Mouse (Mus musculus): ENCODE measurements at regions not wholly inside any gene's neighbourhood (a gene's known extent, or its start where the extent isn't known, plus 50 kb on each side); places are given as distances from the start of the nearest gene placed in this dataset.

GRCm38 (mm10) chr8:41823041-41823440 lies 406.2 kb upstream of the Frg1 start:
- 61% methylated on average over 8 of the region's 8 CpGs for WGBS
- Histone ChIP-seq H3K9ac (no peak overlapping the region), H3K36me3 (no peaks in the 10 kb centered on the region), H3K9me3 (no peaks in the 10 kb centered on the region), H3K4me1 (peaks cover 9% of the 10 kb centered on the region; the same call in 1 of the 2 replicates), H3K4me2 (no peak overlapping the region), H3K27ac (no peak overlapping the region), H3K4me3 (no peak overlapping the region), H3K27me3 (no peaks in the 10 kb centered on the region)
- no peak for ATAC-seq (ENCODE audit: insufficient number of reproducible peaks, insufficient read depth, low FRiP score, low TSS enrichment, low read depth)

GRCm38 (mm10) chr8:41821676-41822075 lies 404.8 kb upstream of the Frg1 start:
- H3K4me1 ChIP-seq, result peaks cover 6% of the 10 kb centered on the region; the same call in 1 of the 2 replicates
- no peak for ATAC-seq (ENCODE audit: insufficient number of reproducible peaks, insufficient read depth, low FRiP score, low TSS enrichment, low read depth)
- H3K9me3 ChIP-seq, result no peaks in the 10 kb centered on the region
- no peak overlapping the region for H3K4me2 ChIP-seq
- 83% methylated on average over 5 of the region's 5 CpGs for WGBS
- no peaks in the 10 kb centered on the region for H3K27me3 ChIP-seq
- no peak overlapping the region for H3K9ac ChIP-seq
- no peak overlapping the region for H3K4me3 ChIP-seq
- no peak overlapping the region for H3K27ac ChIP-seq
- H3K36me3 ChIP-seq, result no peaks in the 10 kb centered on the region

GRCm38 (mm10) chr8:41820605-41821395 lies 403.9 kb upstream of the Frg1 start:
- Histone ChIP-seq H3K4me2 (no peak overlapping the region), H3K9ac (no peak overlapping the region), H3K27ac (no peak overlapping the region), H3K4me1 (peaks cover 6% of the 10 kb centered on the region; the same call in 1 of the 2 replicates), H3K27me3 (no peaks in the 10 kb centered on the region), H3K9me3 (no peaks in the 10 kb centered on the region), H3K4me3 (no peak overlapping the region), H3K36me3 (no peaks in the 10 kb centered on the region)
- ATAC-seq (ENCODE audit: insufficient number of reproducible peaks, insufficient read depth, low FRiP score, low TSS enrichment, low read depth), result no peak
- 79% methylated on average over 4 of the region's 4 CpGs for WGBS

- no peaks in the 10 kb centered on the region for H3K9me3 ChIP-seq
- H3K27me3 ChIP-seq, result no peaks in the 10 kb centered on the region
- H3K4me3 ChIP-seq, result no peak overlapping the region
- no peaks in the 10 kb centered on the region for H3K36me3 ChIP-seq
- no peak overlapping the region for H3K4me2 ChIP-seq
- WGBS, result 31% methylated on average over 5 of the region's 5 CpGs
- H3K4me1 ChIP-seq, result peaks cover 6% of the 10 kb centered on the region; the same call in 1 of the 2 replicates
- H3K27ac ChIP-seq, result peak overlapping the region; percentile 1; the same call in 1 of the 2 replicates
- ATAC-seq (ENCODE audit: insufficient number of reproducible peaks, insufficient read depth, low FRiP score, low TSS enrichment, low read depth), result no peak
- no peak overlapping the region for H3K9ac ChIP-seq
These were observed 401.7 kb upstream of the Frg1 start for GRCm38 (mm10) chr8:41818577-41818976.

- Histone ChIP-seq H3K27ac (no peak overlapping the region), H3K4me3 (no peak overlapping the region), H3K4me2 (no peak overlapping the region), H3K9me3 (no peaks in the 10 kb centered on the region), H3K9ac (no peak overlapping the region), H3K4me1 (peaks cover 6% of the 10 kb centered on the region; the same call in 1 of the 2 replicates), H3K36me3 (no peaks in the 10 kb centered on the region), H3K27me3 (no peaks in the 10 kb centered on the region)
- WGBS, result 31% methylated on average over 1 of the region's 1 CpGs
- no peak for ATAC-seq (ENCODE audit: insufficient number of reproducible peaks, insufficient read depth, low FRiP score, low TSS enrichment, low read depth)
These were observed 401.2 kb upstream of the Frg1 start for GRCm38 (mm10) chr8:41818079-41818478.

GRCm38 (mm10) chr8:41815272-41815671 lies 398.4 kb upstream of the Frg1 start:
- WGBS, result 88% methylated on average over 3 of the region's 3 CpGs
- Histone ChIP-seq H3K9me3 (no peaks in the 10 kb centered on the region), H3K27me3 (no peaks in the 10 kb centered on the region), H3K9ac (no peak overlapping the region), H3K4me1 (peaks cover 6% of the 10 kb centered on the region; the same call in 1 of the 2 replicates), H3K36me3 (no peaks in the 10 kb centered on the region), H3K4me3 (no peak overlapping the region), H3K4me2 (no peak overlapping the region), H3K27ac (no peak overlapping the region)
- ATAC-seq (ENCODE audit: insufficient number of reproducible peaks, insufficient read depth, low FRiP score, low TSS enrichment, low read depth), result no peak

GRCm38 (mm10) chr8:41795625-41796024 lies 378.8 kb upstream of the Frg1 start:
- WGBS, result 75% methylated on average over 2 of the region's 2 CpGs
- H3K9me3 ChIP-seq, result no peaks in the 10 kb centered on the region
- H3K4me2 ChIP-seq, result no peak overlapping the region
- H3K9ac ChIP-seq, result no peak overlapping the region
- no peaks in the 10 kb centered on the region for H3K4me1 ChIP-seq
- no peaks in the 10 kb centered on the region for H3K36me3 ChIP-seq
- no peak overlapping the region for H3K27ac ChIP-seq
- no peak for ATAC-seq (ENCODE audit: insufficient number of reproducible peaks, insufficient read depth, low FRiP score, low TSS enrichment, low read depth)
- no peak overlapping the region for H3K4me3 ChIP-seq
- H3K27me3 ChIP-seq, result no peaks in the 10 kb centered on the region

- Histone ChIP-seq H3K4me2 (no peak overlapping the region), H3K27me3 (no peaks in the 10 kb centered on the region), H3K27ac (no peak overlapping the region), H3K9me3 (no peaks in the 10 kb centered on the region), H3K36me3 (no peaks in the 10 kb centered on the region), H3K4me3 (no peak overlapping the region), H3K9ac (no peak overlapping the region), H3K4me1 (no peaks in the 10 kb centered on the region)
- no peak for ATAC-seq (ENCODE audit: insufficient number of reproducible peaks, insufficient read depth, low FRiP score, low TSS enrichment, low read depth)
- 73% methylated on average over 9 of the region's 9 CpGs for WGBS
These were observed 370.3 kb upstream of the Frg1 start for GRCm38 (mm10) chr8:41786952-41787861.

- H3K9me3 ChIP-seq, result no peaks in the 10 kb centered on the region
- H3K27ac ChIP-seq, result no peak overlapping the region
- H3K4me2 ChIP-seq, result no peak overlapping the region
- no peak overlapping the region for H3K4me3 ChIP-seq
- no peaks in the 10 kb centered on the region for H3K27me3 ChIP-seq
- no peaks in the 10 kb centered on the region for H3K4me1 ChIP-seq
- no peak for ATAC-seq (ENCODE audit: insufficient number of reproducible peaks, insufficient read depth, low FRiP score, low TSS enrichment, low read depth)
- H3K36me3 ChIP-seq, result no peaks in the 10 kb centered on the region
- 68% methylated on average over 2 of the region's 2 CpGs for WGBS
- H3K9ac ChIP-seq, result no peak overlapping the region
These were observed 369.1 kb upstream of the Frg1 start for GRCm38 (mm10) chr8:41785977-41786376.

- no peak overlapping the region for H3K4me2 ChIP-seq
- H3K27me3 ChIP-seq, result no peaks in the 10 kb centered on the region
- H3K36me3 ChIP-seq, result no peaks in the 10 kb centered on the region
- no peak for ATAC-seq (ENCODE audit: insufficient number of reproducible peaks, insufficient read depth, low FRiP score, low TSS enrichment, low read depth)
- 77% methylated on average over 1 of the region's 1 CpGs for WGBS
- H3K4me1 ChIP-seq, result no peaks in the 10 kb centered on the region
- H3K27ac ChIP-seq, result no peak overlapping the region
- no peaks in the 10 kb centered on the region for H3K9me3 ChIP-seq
- no peak overlapping the region for H3K4me3 ChIP-seq
- H3K9ac ChIP-seq, result no peak overlapping the region
These were observed 366.0 kb upstream of the Frg1 start for GRCm38 (mm10) chr8:41782837-41783236.

- Histone ChIP-seq H3K9ac (no peak overlapping the region), H3K27ac (no peak overlapping the region), H3K9me3 (no peaks in the 10 kb centered on the region), H3K4me2 (no peak overlapping the region), H3K27me3 (no peaks in the 10 kb centered on the region), H3K4me3 (no peak overlapping the region), H3K4me1 (no peaks in the 10 kb centered on the region), H3K36me3 (no peaks in the 10 kb centered on the region)
- WGBS, result 92% methylated on average over 3 of the region's 3 CpGs
- ATAC-seq (ENCODE audit: insufficient number of reproducible peaks, insufficient read depth, low FRiP score, low TSS enrichment, low read depth), result no peak
These were observed 362.6 kb upstream of the Frg1 start for GRCm38 (mm10) chr8:41779459-41779858.
